Mouse (Mus musculus) erythroblast, embryonic 14.5 days (primary cell): ENCODE measurements at regions not wholly inside any gene's neighbourhood (a gene's known extent, or its start where the extent isn't known, plus 50 kb on each side); places are given as distances from the start of the nearest gene placed in this dataset.

Source experiments
- H3K27me3 ChIP-seq: 2 replicates; pipeline ENCODE4 v1.6.1; 2012; ENCODE audit warnings: inconsistent platforms; ENCODE audit not compliant: control insufficient read depth
- H3K36me3 ChIP-seq: 2 replicates; pipeline ENCODE4 v1.6.1; 2012; ENCODE audit warnings: mild to moderate bottlenecking, inconsistent platforms; ENCODE audit not compliant: control insufficient read depth
- H3K4me1 ChIP-seq: 2 replicates; pipeline ENCODE4 v1.6.1; 2012; ENCODE audit warnings: inconsistent platforms; ENCODE audit not compliant: control insufficient read depth
- H3K4me3 ChIP-seq: replicated peaks from 2 replicates; pipeline ENCODE3; 2012; ENCODE audit warnings: moderate library complexity, mild to moderate bottlenecking, inconsistent platforms
- H3K9me3 ChIP-seq: 2 replicates; pipeline ENCODE4 v1.6.1; 2012; ENCODE audit warnings: low read length, inconsistent platforms, mixed read lengths; ENCODE audit not compliant: control insufficient read depth
- GATA1 ChIP-seq: IDR thresholded peaks from 2 replicates; pipeline ENCODE4 v1.6.1; 2012; ENCODE audit warnings: low read length, inconsistent platforms, mixed read lengths
- TAL1 ChIP-seq: IDR thresholded peaks from 3 replicates; pipeline ENCODE4 v1.6.1; 2012; ENCODE audit warnings: low read length, inconsistent platforms, mixed read lengths

DNA sequence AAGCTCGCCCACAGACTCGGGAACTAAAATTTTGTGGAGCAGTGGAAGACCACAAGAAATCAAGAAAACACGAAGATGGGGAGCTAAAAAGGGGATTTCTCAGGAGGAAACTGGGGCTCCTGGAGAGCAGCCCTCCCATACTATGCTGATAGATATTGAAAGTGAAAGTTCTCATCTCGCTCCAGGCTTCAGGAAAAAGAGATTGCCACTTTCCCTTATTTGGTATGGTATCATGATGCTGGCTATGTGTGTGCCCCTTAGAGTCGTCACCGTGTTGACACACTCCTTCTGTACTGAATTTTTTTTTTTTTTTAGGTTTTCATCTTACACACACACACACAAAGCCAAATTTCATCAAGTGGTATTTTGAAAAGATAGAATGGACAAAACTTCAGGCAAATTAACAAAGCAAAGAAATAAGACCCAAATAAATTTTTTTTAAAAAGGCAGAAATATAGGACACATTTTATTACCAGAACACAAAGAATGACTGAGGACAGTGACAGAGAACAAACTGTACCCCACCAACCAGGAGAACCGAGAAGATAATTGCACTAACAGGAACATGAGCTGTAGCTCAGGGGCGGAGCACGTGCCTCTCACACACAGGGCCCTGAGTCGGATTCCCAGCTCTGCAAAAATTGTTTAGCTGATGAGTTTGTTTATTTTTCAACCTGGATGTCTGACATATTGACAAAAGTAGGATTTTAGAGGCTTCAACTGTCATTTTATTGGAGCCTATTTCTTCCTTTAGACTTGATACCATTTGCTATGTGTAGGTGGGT is 244.8 kb downstream of the Ipo11 start:
- no peaks in the 10 kb centered on the region for H3K9me3 ChIP-seq
- H3K4me1 ChIP-seq = no peaks in the 10 kb centered on the region
- H3K4me3 ChIP-seq = peak overlapping the region; percentile 26
- TF ChIP-seq GATA1 (no peak), TAL1 (no peak)
- no peaks in the 10 kb centered on the region for H3K27me3 ChIP-seq
- no peaks in the 10 kb centered on the region for H3K36me3 ChIP-seq

GRCm38 (mm10) chr13:106690125-106690524 is 246.6 kb downstream of the Ipo11 start:
- Histone ChIP-seq H3K9me3 (no peaks in the 10 kb centered on the region), H3K4me3 (no peak overlapping the region), H3K4me1 (no peaks in the 10 kb centered on the region), H3K27me3 (no peaks in the 10 kb centered on the region), H3K36me3 (no peaks in the 10 kb centered on the region)
- TF ChIP-seq GATA1 = no peak
- no peak for TF ChIP-seq TAL1

- Histone ChIP-seq H3K4me1 (no peaks in the 10 kb centered on the region), H3K4me3 (no peak overlapping the region), H3K27me3 (no peaks in the 10 kb centered on the region), H3K36me3 (no peaks in the 10 kb centered on the region), H3K9me3 (no peaks in the 10 kb centered on the region)
- TF ChIP-seq GATA1 (no peak), TAL1 (no peak)
Observed at GRCm38 (mm10) chr13:106689618-106690017, 247.1 kb downstream of the Ipo11 start.

GRCm38 (mm10) chr13:106689051-106689450 is 247.7 kb downstream of the Ipo11 start:
- H3K27me3 ChIP-seq = no peaks in the 10 kb centered on the region
- TF ChIP-seq TAL1 (no peak), GATA1 (no peak)
- H3K4me3 ChIP-seq = no peak overlapping the region
- H3K36me3 ChIP-seq = no peaks in the 10 kb centered on the region
- no peaks in the 10 kb centered on the region for H3K4me1 ChIP-seq
- no peaks in the 10 kb centered on the region for H3K9me3 ChIP-seq

- TF ChIP-seq TAL1 (no peak), GATA1 (no peak)
Observed at GRCm38 (mm10) chr13:106669665-106670064, 267.1 kb downstream of the Ipo11 start.

GRCm38 (mm10) chr13:106662195-106662594 is 274.6 kb downstream of the Ipo11 start:
- H3K4me1 ChIP-seq = no peaks in the 10 kb centered on the region
- H3K9me3 ChIP-seq = no peaks in the 10 kb centered on the region
- no peak overlapping the region for H3K4me3 ChIP-seq
- no peak for TF ChIP-seq TAL1
- TF ChIP-seq GATA1 = no peak
- H3K27me3 ChIP-seq = no peaks in the 10 kb centered on the region
- no peaks in the 10 kb centered on the region for H3K36me3 ChIP-seq

More at GRCm38 (mm10) chr13:106669665-106670064, 267.1 kb downstream of the Ipo11 start:
- no peaks in the 10 kb centered on the region for H3K4me1 ChIP-seq
- no peak overlapping the region for H3K4me3 ChIP-seq
- H3K36me3 ChIP-seq = no peaks in the 10 kb centered on the region
- H3K9me3 ChIP-seq = peaks cover 2% of the 10 kb centered on the region; the same call in 1 of the 2 replicates
- H3K27me3 ChIP-seq = no peaks in the 10 kb centered on the region

- no peak overlapping the region for H3K4me3 ChIP-seq
- TF ChIP-seq GATA1 = no peak
- TF ChIP-seq TAL1 = no peak
- H3K9me3 ChIP-seq = no peaks in the 10 kb centered on the region
- no peaks in the 10 kb centered on the region for H3K36me3 ChIP-seq
- H3K27me3 ChIP-seq = no peaks in the 10 kb centered on the region
- no peaks in the 10 kb centered on the region for H3K4me1 ChIP-seq
Observed at GRCm38 (mm10) chr13:106649363-106649762, 287.4 kb downstream of the Ipo11 start.

DNA sequence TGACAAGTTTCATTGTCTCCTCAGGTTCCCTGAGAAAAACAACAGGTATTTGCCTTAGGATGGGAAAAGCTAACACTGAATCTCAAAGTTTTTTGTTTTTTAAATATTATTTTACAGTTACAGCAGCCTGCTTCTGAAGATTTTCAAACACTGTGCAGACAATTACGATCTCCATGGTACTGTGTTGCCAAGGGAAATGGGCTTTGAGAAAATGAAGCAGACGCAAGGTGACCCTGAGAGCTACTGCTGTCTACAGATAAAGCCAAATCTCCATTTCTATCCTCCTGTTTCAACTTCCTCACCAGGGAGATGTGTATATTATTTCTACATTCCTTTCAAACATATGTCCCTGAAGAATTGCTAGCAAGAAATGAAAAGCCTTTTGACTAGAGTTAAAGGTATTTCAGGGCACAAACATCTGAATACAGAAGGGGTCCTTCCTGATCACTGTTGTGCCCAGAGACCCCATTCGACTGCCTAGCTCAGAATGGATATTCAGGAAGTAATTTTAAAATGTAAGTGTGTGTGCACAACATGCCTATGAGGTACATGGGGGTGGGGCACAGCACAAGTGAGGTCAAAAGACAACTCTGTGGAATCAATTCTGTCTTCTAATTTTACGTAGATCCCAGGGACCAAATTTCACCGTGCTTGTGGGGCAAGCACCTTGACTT is 293.3 kb downstream of the Ipo11 start:
- H3K36me3 ChIP-seq = no peaks in the 10 kb centered on the region
- no peaks in the 10 kb centered on the region for H3K27me3 ChIP-seq
- no peak overlapping the region for H3K4me3 ChIP-seq
- TF ChIP-seq TAL1 = no peak
- no peak for TF ChIP-seq GATA1
- H3K9me3 ChIP-seq = no peaks in the 10 kb centered on the region
- H3K4me1 ChIP-seq = no peaks in the 10 kb centered on the region

DNA sequence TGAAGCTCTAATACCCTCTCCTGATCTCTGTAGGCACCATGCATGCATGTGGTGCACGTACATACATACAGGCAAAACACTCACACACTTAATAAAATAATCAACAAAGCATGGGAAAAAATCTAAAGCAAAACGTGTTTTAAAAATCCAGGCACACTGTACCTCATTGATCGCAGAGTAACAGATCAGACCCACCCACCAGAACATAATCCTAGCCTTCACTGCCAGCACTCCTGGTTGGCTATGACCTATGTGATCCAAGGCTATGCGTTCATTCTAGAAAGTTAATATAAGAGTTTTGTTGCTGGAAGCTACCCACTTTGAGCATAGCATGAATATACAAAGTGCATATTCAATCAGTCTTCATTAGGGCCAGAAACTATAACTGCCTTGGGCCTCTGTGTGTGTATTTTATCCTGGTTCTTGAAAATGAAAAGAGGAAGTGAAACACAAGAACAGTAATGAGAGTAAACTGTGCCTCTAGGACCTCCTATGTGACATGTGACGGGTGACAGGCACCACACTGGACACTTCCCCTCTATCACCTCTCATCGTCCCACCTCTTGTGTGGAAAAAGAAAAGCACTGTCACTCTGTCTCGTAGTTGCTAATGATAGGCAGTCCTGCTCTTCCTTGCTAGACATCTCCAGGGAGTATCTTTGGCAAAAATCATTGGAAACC is 297.9 kb downstream of the Ipo11 start:
- no peaks in the 10 kb centered on the region for H3K36me3 ChIP-seq
- H3K9me3 ChIP-seq = no peaks in the 10 kb centered on the region
- no peaks in the 10 kb centered on the region for H3K27me3 ChIP-seq
- no peaks in the 10 kb centered on the region for H3K4me1 ChIP-seq
- TF ChIP-seq GATA1 (no peak), TAL1 (no peak)
- no peak overlapping the region for H3K4me3 ChIP-seq
